Comparison of ENCODE assay signal across 17 mouse cellular contexts in genomic region chr11:98839897-98840296, GRCm38 (mm10). TPM values are rescaled to one million over a fixed set of nuclear protein-coding genes. Genes with fewer than 3 reads are reported as not detected.
A peak's percentile ranks its signal among the peaks of the same experiment; 100 is the strongest.
DNase-seq lines count a peak whose midpoint lies in the region; ATAC-seq and TF ChIP-seq lines count a peak whose summit lies in the region.
"Had no signal": no experiment of that assay in that cellular context is flagged by ENCODE, and none has a peak within 500 bp of the region (broad histone marks: within the 10 kb centered on the region; RNA-seq: fewer than 3 reads in every experiment).

No protein-coding gene starts in this region.

- H3K4me2 ChIP-seq in intestine, postnatal 0 days (replicated peaks; ENCODE audit: low read depth), result 0 out of 2 replicates have a peak overlapping the region, but pooled peaks have one; percentile 17
- H3K4me2 ChIP-seq in intestine, embryonic 16.5 days (ENCODE audit: low read depth, low read length), result no peak overlapping the region
- no peak overlapping the region for H3K4me2 ChIP-seq in liver, postnatal 0 days (ENCODE audit: low read depth, low read length)
- H3K4me2 ChIP-seq in myocyte (ENCODE audit: low read depth), result peak overlapping the region; percentile 30
- no peak overlapping the region for H3K4me2 ChIP-seq in lung, postnatal 0 days (replicated peaks; ENCODE audit: low read depth, low read length)
- no peak overlapping the region for H3K4me2 ChIP-seq in hindbrain, embryonic 13.5 days
- H3K4me2 ChIP-seq: liver, embryonic 13.5 days; lung, embryonic 15.5 days; midbrain, embryonic 11.5 days; neural tube, embryonic 13.5 days had no signal

- no peak overlapping the region for H3K27ac ChIP-seq in intestine, postnatal 0 days (ENCODE audit: low read depth, low read length)
- H3K27ac ChIP-seq in intestine, embryonic 16.5 days (ENCODE audit: low read length), result no peak overlapping the region
- no peak overlapping the region for H3K27ac ChIP-seq in liver, postnatal 0 days (ENCODE audit: low read depth)
- H3K27ac ChIP-seq in lung, postnatal 0 days (ENCODE audit: low read length), result no peak overlapping the region
- no peak overlapping the region for H3K27ac ChIP-seq in hindbrain, embryonic 13.5 days
- H3K27ac ChIP-seq: liver, embryonic 13.5 days; lung, embryonic 15.5 days; neural tube, embryonic 13.5 days had no signal

- TF ChIP-seq POLR2A in myocyte (IDR thresholded peaks at IDR 0.05; ENCODE audit: insufficient read length, low read depth), result no peak

- no peaks in the 10 kb centered on the region for H3K79me2 ChIP-seq in myocyte (ENCODE audit: control insufficient read depth, insufficient read depth)

- H3K27me3 ChIP-seq in intestine, postnatal 0 days (replicated peaks; ENCODE audit: control insufficient read depth, insufficient read depth, low read length), result no peaks in the 10 kb centered on the region
- no peaks in the 10 kb centered on the region for H3K27me3 ChIP-seq in intestine, embryonic 16.5 days (replicated peaks; ENCODE audit: control insufficient read depth, insufficient read depth, low read length)
- H3K27me3 ChIP-seq in liver, postnatal 0 days (ENCODE audit: insufficient read depth, low read length), result peaks cover 19% of the 10 kb centered on the region
- H3K27me3 ChIP-seq in myocyte (ENCODE audit: control insufficient read depth, insufficient read depth, insufficient read length), result no peaks in the 10 kb centered on the region
- H3K27me3 ChIP-seq in lung, postnatal 0 days (replicated peaks; ENCODE audit: insufficient read depth, low read length), result peaks cover 5% of the 10 kb centered on the region
- H3K27me3 ChIP-seq in hindbrain, embryonic 13.5 days, result peaks cover 12% of the 10 kb centered on the region

- WGBS in intestine, postnatal 0 days, result 49% methylated on average over 10 of the region's 10 CpGs
- WGBS in intestine, embryonic 16.5 days, result 65% methylated on average over 10 of the region's 10 CpGs
- 56% methylated on average over 10 of the region's 10 CpGs for WGBS in liver, postnatal 0 days (ENCODE audit: insufficient replicate concordance)
- WGBS in lung, postnatal 0 days, result 57% methylated on average over 10 of the region's 10 CpGs
- WGBS in hindbrain, embryonic 13.5 days, result 61% methylated on average over 10 of the region's 10 CpGs

- no peak overlapping the region for H3K4me3 ChIP-seq in intestine, postnatal 0 days (ENCODE audit: low read depth, low read length)
- no peak overlapping the region for H3K4me3 ChIP-seq in intestine, embryonic 16.5 days (ENCODE audit: low read length)
- H3K4me3 ChIP-seq in liver, postnatal 0 days (ENCODE audit: low read depth, low read length), result no peak overlapping the region
- H3K4me3 ChIP-seq in myocyte, result no peak overlapping the region
- H3K4me3 ChIP-seq in lung, postnatal 0 days (ENCODE audit: low read depth, low read length), result no peak overlapping the region
- no peak overlapping the region for H3K4me3 ChIP-seq in hindbrain, embryonic 13.5 days
- H3K4me3 ChIP-seq: liver, embryonic 13.5 days; lung, embryonic 15.5 days; neural tube, embryonic 13.5 days had no signal

- no peak; the same call in 1 of the 2 replicates for ATAC-seq in intestine, postnatal 0 days
- no peak for ATAC-seq in intestine, embryonic 16.5 days
- no peak for ATAC-seq in liver, postnatal 0 days
- ATAC-seq in lung, postnatal 0 days, result no peak
- ATAC-seq in hindbrain, embryonic 13.5 days (ENCODE audit: low FRiP score), result no peak
- ATAC-seq: forebrain, embryonic 16.5 days; inflammation-experienced regulatory T-cells, adult 6 months had no signal

- no peak for TF ChIP-seq EP300 in liver, postnatal 0 days (IDR thresholded peaks at IDR 0.05; ENCODE audit: low read depth)
- no peak for TF ChIP-seq EP300 in lung, postnatal 0 days (IDR thresholded peaks at IDR 0.05)

- H3K9ac ChIP-seq in intestine, postnatal 0 days (ENCODE audit: low read depth, low read length), result no peak overlapping the region
- H3K9ac ChIP-seq in intestine, embryonic 16.5 days (ENCODE audit: low read depth, low read length), result no peak overlapping the region
- H3K9ac ChIP-seq in liver, postnatal 0 days (replicated peaks), result no peak overlapping the region
- no peak overlapping the region for H3K9ac ChIP-seq in lung, postnatal 0 days (replicated peaks; ENCODE audit: low read depth)
- H3K9ac ChIP-seq in hindbrain, embryonic 13.5 days, result no peak overlapping the region; the same call in 1 of the 2 replicates
- H3K9ac ChIP-seq: liver, embryonic 13.5 days; lung, embryonic 15.5 days; neural tube, embryonic 13.5 days had no signal

- peak; percentile 56 for DNase-seq in liver, postnatal 0 days
- DNase-seq in liver, result no peak
- peak; percentile 65 for DNase-seq in thymus, postnatal 14 days
- DNase-seq in lung, postnatal 0 days (ENCODE audit: low spot score), result no peak
- DNase-seq: cerebellum, adult 8-10 months; gastrocnemius, postnatal 36 days; liver, embryonic 13.5 days; right cerebral cortex, adult 18-20 months had no signal

- no peaks in the 10 kb centered on the region for H3K9me3 ChIP-seq in intestine, postnatal 0 days (ENCODE audit: control insufficient read depth)
- H3K9me3 ChIP-seq in intestine, embryonic 16.5 days (ENCODE audit: control insufficient read depth, low read length), result no peaks in the 10 kb centered on the region
- no peaks in the 10 kb centered on the region for H3K9me3 ChIP-seq in liver, postnatal 0 days (ENCODE audit: low read length)
- no peaks in the 10 kb centered on the region for H3K9me3 ChIP-seq in lung, postnatal 0 days (ENCODE audit: low read length)
- no peaks in the 10 kb centered on the region for H3K9me3 ChIP-seq in hindbrain, embryonic 13.5 days
- H3K9me3 ChIP-seq: liver, embryonic 13.5 days; lung, embryonic 15.5 days; neural tube, embryonic 13.5 days had no signal

- TF ChIP-seq CTCF in intestine, postnatal 0 days (IDR thresholded peaks at IDR 0.05; ENCODE audit: low read depth), result no peak
- no peak for TF ChIP-seq CTCF in liver, postnatal 0 days (IDR thresholded peaks at IDR 0.05; ENCODE audit: low read depth)
- TF ChIP-seq CTCF in lung, postnatal 0 days (IDR thresholded peaks at IDR 0.05), result no peak

- no peak overlapping the region for H3ac ChIP-seq in myocyte (ENCODE audit: control insufficient read depth, insufficient read length)

- 0 out of 2 replicates have a peak, but pooled peaks cover 3% of the 10 kb centered on the region for H3K4me1 ChIP-seq in intestine, postnatal 0 days (replicated peaks; ENCODE audit: control insufficient read depth, insufficient read depth, low read length)
- peaks cover 23% of the 10 kb centered on the region for H3K4me1 ChIP-seq in intestine, embryonic 16.5 days (ENCODE audit: control insufficient read depth, insufficient read depth, low read length)
- peaks cover 12% of the 10 kb centered on the region for H3K4me1 ChIP-seq in liver, postnatal 0 days (ENCODE audit: insufficient read depth)
- H3K4me1 ChIP-seq in lung, postnatal 0 days (ENCODE audit: insufficient read depth, low read depth, low read length), result 0 out of 2 replicates have a peak, but pooled peaks cover 4% of the 10 kb centered on the region
- peaks cover 36% of the 10 kb centered on the region for H3K4me1 ChIP-seq in hindbrain, embryonic 13.5 days (replicated peaks)

- H3K36me3 ChIP-seq in intestine, postnatal 0 days (ENCODE audit: control insufficient read depth, insufficient read depth), result no peaks in the 10 kb centered on the region
- no peaks in the 10 kb centered on the region for H3K36me3 ChIP-seq in intestine, embryonic 16.5 days (ENCODE audit: control insufficient read depth, insufficient read depth, low read length)
- H3K36me3 ChIP-seq in liver, postnatal 0 days (replicated peaks; ENCODE audit: insufficient read depth, low read length), result no peaks in the 10 kb centered on the region
- H3K36me3 ChIP-seq in myocyte (ENCODE audit: control insufficient read depth, insufficient read depth), result no peaks in the 10 kb centered on the region
- no peaks in the 10 kb centered on the region for H3K36me3 ChIP-seq in lung, postnatal 0 days (ENCODE audit: insufficient read depth, low read length)
- H3K36me3 ChIP-seq in hindbrain, embryonic 13.5 days, result peaks cover 5% of the 10 kb centered on the region; the same call in 1 of the 2 replicates
- H3K36me3 ChIP-seq: lung, embryonic 15.5 days; neural tube, embryonic 13.5 days had no signal

RNA-seq across cellular contexts. Expression of gene Rapgefl1, which starts 3.3 kb away (rescaled TPM):
- 0.69 and 0.80 TPM in 2 replicates for polyA plus RNA-seq in intestine, postnatal 0 days (2015; fragmentation: Nextera tagmentation; extraction: Ambion mirVana)
- polyA plus RNA-seq in intestine, embryonic 16.5 days (2015; fragmentation: Nextera tagmentation; extraction: Ambion mirVana), result 0.67 and 1.1 TPM in 2 replicates
- polyA plus RNA-seq in liver, postnatal 0 days (2015; fragmentation: Nextera tagmentation; extraction: Ambion mirVana), result 0.11 and 0.21 TPM in 2 replicates
- polyA plus RNA-seq in myocyte (2012; fragmentation: generic; extraction: Trizol), result 3.5 TPM
- 1.1 and 1.5 TPM in 2 replicates for polyA plus RNA-seq in lung, postnatal 0 days (2015; fragmentation: Nextera tagmentation; extraction: Ambion mirVana)
- polyA plus RNA-seq in hindbrain, embryonic 13.5 days (2015; fragmentation: Nextera tagmentation; extraction: Ambion mirVana), result 6.2 and 7.0 TPM in 2 replicates

RNA-seq across cellular contexts. Expression of gene Wipf2, which starts 23.5 kb away (rescaled TPM):
- 3.9 and 5.0 TPM in 2 replicates for polyA plus RNA-seq in intestine, postnatal 0 days (2015; fragmentation: Nextera tagmentation; extraction: Ambion mirVana)
- 3.4 and 3.5 TPM in 2 replicates for polyA plus RNA-seq in intestine, embryonic 16.5 days (2015; fragmentation: Nextera tagmentation; extraction: Ambion mirVana)
- polyA plus RNA-seq in liver, postnatal 0 days (2015; fragmentation: Nextera tagmentation; extraction: Ambion mirVana), result 1.2 TPM in 2 replicates
- 5.3 TPM for polyA plus RNA-seq in myocyte (2012; fragmentation: generic; extraction: Trizol)
- 4.0 and 4.1 TPM in 2 replicates for polyA plus RNA-seq in lung, postnatal 0 days (2015; fragmentation: Nextera tagmentation; extraction: Ambion mirVana)
- polyA plus RNA-seq in hindbrain, embryonic 13.5 days (2015; fragmentation: Nextera tagmentation; extraction: Ambion mirVana), result 5.0 TPM in 2 replicates

RNA-seq across cellular contexts. Expression of gene Casc3, which starts 35.2 kb away (rescaled TPM):
- 10.8 and 12.4 TPM in 2 replicates for polyA plus RNA-seq in intestine, postnatal 0 days (2015; fragmentation: Nextera tagmentation; extraction: Ambion mirVana)
- polyA plus RNA-seq in intestine, embryonic 16.5 days (2015; fragmentation: Nextera tagmentation; extraction: Ambion mirVana), result 23.1 and 24.3 TPM in 2 replicates
- 6.7 and 7.0 TPM in 2 replicates for polyA plus RNA-seq in liver, postnatal 0 days (2015; fragmentation: Nextera tagmentation; extraction: Ambion mirVana)
- 22.1 TPM for polyA plus RNA-seq in myocyte (2012; fragmentation: generic; extraction: Trizol)
- polyA plus RNA-seq in lung, postnatal 0 days (2015; fragmentation: Nextera tagmentation; extraction: Ambion mirVana), result 22.7 and 22.9 TPM in 2 replicates
- polyA plus RNA-seq in hindbrain, embryonic 13.5 days (2015; fragmentation: Nextera tagmentation; extraction: Ambion mirVana), result 48.7 and 50.2 TPM in 2 replicates

RNA-seq across cellular contexts. Expression of gene Msl1, which starts 44.6 kb away (rescaled TPM):
- polyA plus RNA-seq in intestine, postnatal 0 days (2015; fragmentation: Nextera tagmentation; extraction: Ambion mirVana), result 12.6 and 15.1 TPM in 2 replicates
- 13.5 and 14.5 TPM in 2 replicates for polyA plus RNA-seq in intestine, embryonic 16.5 days (2015; fragmentation: Nextera tagmentation; extraction: Ambion mirVana)
- 5.4 and 6.5 TPM in 2 replicates for polyA plus RNA-seq in liver, postnatal 0 days (2015; fragmentation: Nextera tagmentation; extraction: Ambion mirVana)
- polyA plus RNA-seq in myocyte (2012; fragmentation: generic; extraction: Trizol), result 35.6 TPM
- 16.3 and 21.3 TPM in 2 replicates for polyA plus RNA-seq in lung, postnatal 0 days (2015; fragmentation: Nextera tagmentation; extraction: Ambion mirVana)
- polyA plus RNA-seq in hindbrain, embryonic 13.5 days (2015; fragmentation: Nextera tagmentation; extraction: Ambion mirVana), result 31.5 and 33.0 TPM in 2 replicates

Comparison
In these comparisons a context has a peak if more than half of its experiments do, and no peak if none do; other contexts are left out.
1. H3K4me2 ChIP-seq: peak in intestine, postnatal 0 days (single experiment) and myocyte (single experiment); none in intestine, embryonic 16.5 days (single experiment), liver, postnatal 0 days (single experiment), lung, postnatal 0 days (single experiment) and hindbrain, embryonic 13.5 days (single experiment).
2. DNase-seq: peak in liver, postnatal 0 days (single experiment) and thymus, postnatal 14 days (single experiment); none in liver (single experiment) and lung, postnatal 0 days (single experiment).